Mouse (Mus musculus) CH12.LX (cell line): ENCODE measurements around the gene Dcst1. TPM values are rescaled to one million over a fixed set of nuclear protein-coding genes. Genes with fewer than 3 reads are reported as not detected.
A peak's percentile ranks its signal among the peaks of the same experiment; 100 is the strongest.

Experiments used
- DNase-seq: peaks from one replicate; pipeline ENCODE4 v3.0.0-alpha.2; 2013; ENCODE audit errors: extremely low read depth
- H3K27ac ChIP-seq: 2 replicates; pipeline ENCODE4 v1.5.1; 2012; ENCODE audit warnings: low read depth, mild to moderate bottlenecking, control low read depth, moderate library complexity; ENCODE audit not compliant: insufficient read depth
- H3K27me3 ChIP-seq: replicated peaks from 2 replicates; pipeline ENCODE3; 2012; ENCODE audit warnings: inconsistent platforms
- H3K36me3 ChIP-seq, 2 experiments: replicated peaks in 1 of 2; 2 replicates each; pipeline versions ENCODE3 to v1.6.1; 2012; ENCODE audit warnings: inconsistent platforms in 1 of 2, low read length in 1 of 2, mild to moderate bottlenecking in 1 of 2, mixed read lengths in 1 of 2, moderate library complexity in 1 of 2; ENCODE audit not compliant: control insufficient read depth in 1 of 2, insufficient read depth in 1 of 2
- H3K4me1 ChIP-seq, 2 experiments: 2 replicates each; pipeline ENCODE4 v1.6.1; 2012; ENCODE audit warnings: inconsistent platforms in 1 of 2, moderate library complexity in 1 of 2; ENCODE audit not compliant: insufficient read depth in 2 of 2, control insufficient read depth in 1 of 2
- H3K4me2 ChIP-seq: 2 replicates; pipeline ENCODE4 v1.6.1; 2012; ENCODE audit warnings: low read depth, mild to moderate bottlenecking, control low read depth; ENCODE audit not compliant: poor library complexity, insufficient read depth, severe bottlenecking
- H3K4me3 ChIP-seq, 3 experiments: fragments of 150-350 bp in 1 of 3; sonication (generic) in 1 of 3; replicated peaks in 1 of 3; 2 replicates each; pipeline versions ENCODE3 to v1.5.1; 2011 to 2012; ENCODE audit warnings: low read depth in 2 of 3, low read length in 2 of 3, mild to moderate bottlenecking in 2 of 3, moderate library complexity in 2 of 3, control low read depth in 1 of 3, improper control_type of control experiment in 1 of 3, inconsistent platforms in 1 of 3, mixed read lengths in 1 of 3; ENCODE audit not compliant: poor library complexity in 1 of 3
- H3K79me2 ChIP-seq: replicated peaks from 2 replicates; pipeline ENCODE4 v1.6.1; 2012; ENCODE audit warnings: mild to moderate bottlenecking, moderate library complexity; ENCODE audit not compliant: control insufficient read depth, poor library complexity, insufficient read depth, severe bottlenecking; ENCODE audit errors: extremely low read depth
- H3K9ac ChIP-seq: 2 replicates; pipeline ENCODE4 v1.6.1; 2012; ENCODE audit warnings: low read depth, mild to moderate bottlenecking, control low read depth, moderate library complexity; ENCODE audit not compliant: insufficient read depth
- H3K9me3 ChIP-seq: replicated peaks from 2 replicates; pipeline ENCODE3; 2012; ENCODE audit warnings: low read length, inconsistent platforms, mixed read lengths
- CHD2 ChIP-seq: IDR thresholded peaks from 2 replicates; pipeline ENCODE4 v1.6.1; 2011; ENCODE audit warnings: low read length, improper control_type of control experiment
- CTCF ChIP-seq, 2 experiments: IDR thresholded peaks in 1 of 2; conservative IDR thresholded peaks in 1 of 2; 2 replicates each; pipeline ENCODE4 v1.5.1; 2011 to 2012; ENCODE audit warnings: low read depth in 2 of 2, low read length in 2 of 2, improper control_type of control experiment in 1 of 2, inconsistent platforms in 1 of 2, mild to moderate bottlenecking in 1 of 2, moderate library complexity in 1 of 2
- E2F4 ChIP-seq: IDR thresholded peaks from 2 replicates; pipeline ENCODE4 v1.6.1; 2011; ENCODE audit warnings: low read depth, low read length, improper control_type of control experiment; ENCODE audit not compliant: insufficient replicate concordance
- ELF1 ChIP-seq: IDR thresholded peaks from 2 replicates; pipeline ENCODE4 v1.6.1; 2014; ENCODE audit warnings: low read depth, mild to moderate bottlenecking, inconsistent platforms, low read length, improper control_type of control experiment
- ETS1 ChIP-seq: conservative IDR thresholded peaks from 2 replicates; pipeline ENCODE4 v1.6.1; 2012; ENCODE audit warnings: low read depth, mild to moderate bottlenecking, inconsistent platforms, low read length, improper control_type of control experiment, moderate library complexity
- HCFC1 ChIP-seq: IDR thresholded peaks from 2 replicates; pipeline ENCODE4 v1.6.1; 2012; ENCODE audit warnings: low read depth, mild to moderate bottlenecking, inconsistent platforms, low read length, improper control_type of control experiment
- IRF4 ChIP-seq: IDR thresholded peaks from 2 replicates; pipeline ENCODE4 v1.6.1; 2014; ENCODE audit warnings: low read depth, mild to moderate bottlenecking, inconsistent platforms, low read length, improper control_type of control experiment
- KAT2A ChIP-seq: IDR thresholded peaks from 2 replicates; pipeline ENCODE4 v1.6.1; 2012; ENCODE audit warnings: low read length, improper control_type of control experiment, inconsistent platforms; ENCODE audit not compliant: insufficient replicate concordance
- MAFK ChIP-seq: IDR thresholded peaks from 2 replicates; pipeline ENCODE4 v1.6.1; 2011; ENCODE audit warnings: low read length, improper control_type of control experiment; ENCODE audit not compliant: insufficient replicate concordance
- MAZ ChIP-seq: IDR thresholded peaks from 2 replicates; pipeline ENCODE4 v1.6.1; 2012; ENCODE audit warnings: low read depth, mild to moderate bottlenecking, inconsistent platforms, low read length, improper control_type of control experiment, moderate library complexity
- MEF2A ChIP-seq: IDR thresholded peaks from 2 replicates; pipeline ENCODE4 v1.6.1; 2014; ENCODE audit warnings: low read depth, mild to moderate bottlenecking, inconsistent platforms, low read length, improper control_type of control experiment, borderline replicate concordance
- MXI1 ChIP-seq: IDR thresholded peaks from 2 replicates; pipeline ENCODE4 v1.6.1; 2011; ENCODE audit warnings: mild to moderate bottlenecking, low read depth, low read length, improper control_type of control experiment
- NELFE ChIP-seq: IDR thresholded peaks from 2 replicates; pipeline ENCODE4 v1.6.1; 2011; ENCODE audit warnings: low read depth, low read length, improper control_type of control experiment
- POLR2A ChIP-seq: IDR thresholded peaks from 2 replicates; pipeline ENCODE4 v1.6.1; 2011; ENCODE audit warnings: low read depth, mild to moderate bottlenecking, improper control_type of control experiment, low read length
- POLR2AphosphoS2 ChIP-seq: IDR thresholded peaks from 2 replicates; pipeline ENCODE4 v1.6.1; 2011; ENCODE audit warnings: low read depth, low read length, improper control_type of control experiment
- RAD21 ChIP-seq: IDR thresholded peaks from 2 replicates; pipeline ENCODE4 v1.6.1; 2011; ENCODE audit warnings: low read depth, mild to moderate bottlenecking, low read length, improper control_type of control experiment, moderate library complexity
- SIN3A ChIP-seq: IDR thresholded peaks from 2 replicates; pipeline ENCODE4 v1.6.1; 2012; ENCODE audit warnings: low read length, improper control_type of control experiment, inconsistent platforms
- SMC3 ChIP-seq: IDR thresholded peaks from 2 replicates; pipeline ENCODE4 v1.6.1; 2011; ENCODE audit warnings: low read depth, low read length, improper control_type of control experiment
- UBTF ChIP-seq: IDR thresholded peaks from 2 replicates; pipeline ENCODE4 v1.6.1; 2012; ENCODE audit warnings: low read depth, mild to moderate bottlenecking, inconsistent platforms, low read length, improper control_type of control experiment, moderate library complexity
- USF1 ChIP-seq: IDR thresholded peaks from 2 replicates; pipeline ENCODE4 v1.6.1; 2014; ENCODE audit warnings: low read depth, mild to moderate bottlenecking, inconsistent platforms, low read length, improper control_type of control experiment
- USF2 ChIP-seq: conservative IDR thresholded peaks from 2 replicates; pipeline ENCODE4 v1.6.1; 2011; ENCODE audit warnings: low read depth, low read length, improper control_type of control experiment
- ZC3H11A ChIP-seq: IDR thresholded peaks from 2 replicates; pipeline ENCODE4 v1.6.1; 2012; ENCODE audit warnings: low read depth, mild to moderate bottlenecking, inconsistent platforms, low read length, improper control_type of control experiment
- ZKSCAN1 ChIP-seq: IDR thresholded peaks from 2 replicates; pipeline ENCODE4 v1.6.1; 2012; ENCODE audit warnings: low read depth, inconsistent platforms, low read length, improper control_type of control experiment, borderline replicate concordance
- ZMIZ1 ChIP-seq: IDR thresholded peaks from 2 replicates; pipeline ENCODE4 v1.6.1; 2012; ENCODE audit warnings: low read depth, mild to moderate bottlenecking, inconsistent platforms, low read length, improper control_type of control experiment
- ZNF384 ChIP-seq: IDR thresholded peaks from 2 replicates; pipeline ENCODE4 v1.6.1; 2012; ENCODE audit warnings: low read depth, low read length, improper control_type of control experiment, inconsistent platforms
- dilution Hi-C: fragments of 300-500 bp; cut with MboI; formaldehyde crosslinking; loops from 2 replicates; pipeline ENCODE4 v1.14.3; 2020; ENCODE audit warnings: low sequenced_read_pairs; ENCODE audit not compliant: extremely low pct_unique_long_range_greater_than_20kb, extremely low pct_ligation_motif_present
- in situ Hi-C: fragments of 300-500 bp; cut with MboI; formaldehyde crosslinking; loops from 3 replicates; pipeline ENCODE4 v1.14.3; 2019; ENCODE audit warnings: low sequenced_read_pairs, low pct_ligation_motif_present, low pct_unique_long_range_greater_than_20kb, mixed read lengths
- polyA plus RNA-seq: library from polyadenylated mRNA; unstranded; fragments of >175 nt; gene quantifications from 2 replicates; pipeline ENCODE4 v1.2.1, GENCODE M21; 2012; ENCODE audit warnings: low read depth; ENCODE audit not compliant: insufficient read length
- total RNA-seq, 2 experiments: library from RNA; depleted of rRNA; stranded (reverse); fragments of 300-350 nt in 1 of 2; fragments of >200 nt in 1 of 2; gene quantifications; 2 replicates each; pipeline ENCODE4 v1.2.3; 2012 to 2014

Gene Dcst1
- total and polyA plus RNA-seq, 3 experiments = 0.04 to 0.10 TPM; not detected in 1

GRCm38 (mm10) chr3:89394894-89395256, 29.8 kb upstream of the Dcst1 start:
- peak overlapping the region; percentile 96 for H3K27ac ChIP-seq

DNA sequence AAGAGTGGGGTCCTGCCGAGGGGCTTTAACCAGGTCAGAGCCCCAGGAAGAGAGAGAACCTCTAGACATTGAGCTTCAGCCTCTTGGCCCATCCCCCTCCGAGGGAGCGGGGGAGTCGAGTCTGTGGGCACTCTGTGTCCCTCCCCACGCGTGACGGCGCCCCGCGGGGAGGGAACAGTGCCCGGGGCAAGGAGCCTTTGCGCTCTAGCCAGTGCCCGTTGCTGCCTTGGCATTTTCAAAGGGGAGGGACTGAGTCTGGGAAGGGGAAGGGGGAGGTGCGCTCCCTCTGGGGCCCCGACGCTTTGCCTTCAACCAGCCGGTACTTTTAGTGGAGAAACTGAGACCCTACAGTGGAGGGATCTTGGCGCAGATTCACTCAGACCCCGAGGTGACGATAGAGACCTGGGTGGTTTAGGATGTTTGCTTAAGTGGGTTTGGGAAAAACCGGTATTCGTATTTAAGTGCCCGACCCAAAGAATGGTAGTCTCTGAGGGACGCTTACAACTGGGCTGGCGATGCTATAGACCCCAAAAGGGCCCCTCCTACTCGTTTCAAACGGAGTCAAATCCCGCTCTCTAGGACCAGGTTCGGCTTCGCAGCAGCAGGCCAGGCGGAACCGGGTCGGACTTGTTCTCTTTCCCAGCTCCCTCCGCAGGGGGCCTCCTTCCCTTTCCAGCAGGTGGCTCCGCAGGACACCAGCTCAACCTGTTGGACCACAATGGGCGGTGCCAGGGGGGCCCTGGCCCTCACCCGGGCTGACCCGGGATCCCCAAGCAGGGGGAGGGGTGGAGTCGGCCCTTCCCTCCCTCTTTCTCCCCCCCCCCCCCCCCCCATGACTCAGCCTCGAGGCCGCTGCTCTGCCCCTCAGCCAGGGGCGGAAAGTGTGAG, 29.2 kb upstream of the Dcst1 start, which contains the start of gene Zbtb7b:
Gene Zbtb7b (minus strand): TSS at position 771 of the 888 bp plus-strand sequence.
- peak; percentile 80 for DNase-seq
- dilution Hi-C loops = no loop called here
- no peaks in the 10 kb centered on the region for H3K9me3 ChIP-seq
- in situ Hi-C loops = no loop called here
- peak within 1 kb of the TSS; percentile 96 for H3K27ac ChIP-seq
- peak within 1 kb of the TSS; percentile 55 for H3K9ac ChIP-seq
- H3K27me3 ChIP-seq = no peaks in the 10 kb centered on the region
- H3K4me1 ChIP-seq = peaks cover 0 to 44% of the 10 kb centered on the region in 2 experiments; a peak in 3 of 4 replicates
- H3K4me2 ChIP-seq = peak within 1 kb of the TSS; percentile 94
- peaks cover 9% of the 10 kb centered on the region; the same call in 1 of the 2 replicates for H3K79me2 ChIP-seq
- H3K36me3 ChIP-seq = peaks cover 2 to 10% of the 10 kb centered on the region in 2 experiments
- peak within 1 kb of the TSS; percentile 54 to 81 (median 71) for H3K4me3 ChIP-seq
- no peak for TF ChIP-seq KAT2A
- TF ChIP-seq POLR2A = peak; percentile 32
- TF ChIP-seq MAFK = no peak
- peak; percentile 32 for TF ChIP-seq SMC3
- no peak; the same call in 1 of the 2 replicates for TF ChIP-seq NELFE
- TF ChIP-seq ZC3H11A = no peak
- TF ChIP-seq ZKSCAN1 = no peak
- TF ChIP-seq IRF4 = peak; percentile 20
- TF ChIP-seq UBTF = 0 out of 2 replicates have a peak, but pooled peaks have one; percentile 48
- no peak; the same call in none of the 2 replicates for TF ChIP-seq ZMIZ1
- no peak for TF ChIP-seq ZNF384
- TF ChIP-seq E2F4 = no peak
- TF ChIP-seq USF1 = no peak
- TF ChIP-seq CTCF (conservative IDR thresholded peaks at IDR 0.05 in 1 of 2, IDR thresholded peaks at IDR 0.05 in 1 of 2; ENCODE audit: low read depth in 2 of 2, low read length in 2 of 2) = peak in 1 of 2 experiments; percentile 52; a peak in 2 of 4 replicates
- TF ChIP-seq RAD21 = peak; percentile 18
- TF ChIP-seq HCFC1 = no peak
- peak; percentile 59; the same call in 1 of the 2 replicates for TF ChIP-seq POLR2AphosphoS2
- no peak; the same call in 1 of the 2 replicates for TF ChIP-seq CHD2
- TF ChIP-seq USF2 = no peak
- TF ChIP-seq ETS1 = 0 out of 2 replicates have a peak, but pooled peaks have one; percentile 8
- TF ChIP-seq MEF2A = no peak
- peak; percentile 23; the same call in 1 of the 2 replicates for TF ChIP-seq MAZ
- TF ChIP-seq SIN3A = no peak; the same call in none of the 2 replicates

More at GRCm38 (mm10) chr3:89394894-89395256, 29.8 kb upstream of the Dcst1 start:
- H3K79me2 ChIP-seq = peaks cover 9% of the 10 kb centered on the region; the same call in 1 of the 2 replicates
- in situ Hi-C loops = no loop called here
- H3K27me3 ChIP-seq = no peaks in the 10 kb centered on the region
- peaks cover 0 to 39% of the 10 kb centered on the region in 2 experiments; a peak in 3 of 4 replicates for H3K4me1 ChIP-seq
- H3K4me3 ChIP-seq = peak overlapping the region; percentile 54 to 71 (median 58)
- no peaks in the 10 kb centered on the region for H3K9me3 ChIP-seq
- H3K4me2 ChIP-seq = peak overlapping the region; percentile 94
- dilution Hi-C loops = no loop called here
- peak; percentile 81 for DNase-seq
- no peak for TF ChIP-seq ZNF384
- TF ChIP-seq MXI1 = no peak
- TF ChIP-seq NELFE = no peak
- no peak for TF ChIP-seq UBTF
- TF ChIP-seq POLR2A = no peak
- TF ChIP-seq ETS1 = 0 out of 2 replicates have a peak, but pooled peaks have one; percentile 7
- no peak for TF ChIP-seq POLR2AphosphoS2
- TF ChIP-seq MAFK = no peak
- TF ChIP-seq ELF1 = peak; percentile 56; the same call in 1 of the 2 replicates
- peak; percentile 35; the same call in 1 of the 2 replicates for TF ChIP-seq MEF2A
- no peak for TF ChIP-seq KAT2A
- TF ChIP-seq USF2 = no peak
- TF ChIP-seq IRF4 = peak; percentile 4; the same call in 1 of the 2 replicates
- peak; percentile 81 for TF ChIP-seq SIN3A
- TF ChIP-seq MAZ = peak; percentile 69; the same call in 1 of the 2 replicates
- TF ChIP-seq CHD2 = peak; percentile 83
- TF ChIP-seq, all 38 proteins: peak for 7
- H3K9ac ChIP-seq = peak overlapping the region; percentile 55
- H3K36me3 ChIP-seq = peaks cover 8 to 15% of the 10 kb centered on the region in 2 experiments
